Mouse (Mus musculus) C3H10T1/2 (cell line): ENCODE measurements around the gene Nras. TPM values are rescaled to one million over a fixed set of nuclear protein-coding genes. Genes with fewer than 3 reads are reported as not detected.

ENCODE experiments used
- polyA plus RNA-seq, 2 experiments: library from polyadenylated mRNA; unstranded; fragments of >200 nt; fragmentation: generic; extraction: Trizol; gene quantifications; one replicate each; pipeline ENCODE4 v1.2.1; 2012; ENCODE audit warnings: missing spikeins in 2 of 2

Nras gene
- polyA plus RNA-seq: 10 to 100 TPM; 23.0 to 30.4 TPM

GRCm38 (mm10) chr3:103058207-103059157 lies at the start of gene Nras:
Gene Nras (plus strand): TSS chr3:103058285.

GRCm38 (mm10) chr3:103020249-103020942 lies 37.7 kb upstream of the Nras start, which contains the start of gene Csde1:
Gene Csde1 (plus strand): TSS chr3:103020426.

GRCm38 (mm10) chr3:103073771-103074170 lies 15.7 kb downstream of the Nras start, which contains the start of gene Ampd1:
Gene Ampd1 (plus strand): TSS chr3:103074014.

GRCm38 (mm10) chr3:103102454-103103390 lies 44.6 kb downstream of the Nras start, which contains the start of gene Dennd2c:
Gene Dennd2c (plus strand): TSS chr3:103102604.

Other genes with a start within 250 kb of the Nras start
- under 1 TPM in 1 of 2 experiments, not detected in 1; 0.07 TPM for gene Sycp1, start 122.2 kb upstream of the Nras start, polyA plus RNA-seq
- not detected for gene Nr1h5, start 94.2 kb upstream of the Nras start, polyA plus RNA-seq
- gene Sike1, start 62.6 kb upstream of the Nras start, polyA plus RNA-seq: 10 to 100 TPM; 12.3 to 16.2 TPM
- 10 to 100 TPM in 1 of 2 experiments, 1 to 10 TPM in 1; 4.0 to 44.2 TPM for gene Csde1, start 37.9 kb upstream of the Nras start, polyA plus RNA-seq
- gene Ampd1, start 15.7 kb downstream of the Nras start, polyA plus RNA-seq: under 1 TPM in 1 of 2 experiments, not detected in 1; 0.11 TPM
- 1 to 10 TPM in 1 of 2 experiments, under 1 TPM in 1; 0.12 to 1.5 TPM for gene Dennd2c, start 44.3 kb downstream of the Nras start, polyA plus RNA-seq
- 10 to 100 TPM; 23.8 to 53.4 TPM for gene Bcas2, start 113.4 kb downstream of the Nras start, polyA plus RNA-seq
- 1 to 10 TPM in 1 of 2 experiments, under 1 TPM in 1; 0.30 to 3.6 TPM for gene Trim33, start 221.0 kb downstream of the Nras start, polyA plus RNA-seq